Mouse (Mus musculus) urinary bladder, postnatal 10 days (tissue): Measurements from ENCODE around the gene Apol6.

Experiments used
- DNase-seq: peaks from one replicate; pipeline ENCODE4 v3.0.0; 2022; ENCODE audit warnings: low spot score

Apol6 gene

DNA sequence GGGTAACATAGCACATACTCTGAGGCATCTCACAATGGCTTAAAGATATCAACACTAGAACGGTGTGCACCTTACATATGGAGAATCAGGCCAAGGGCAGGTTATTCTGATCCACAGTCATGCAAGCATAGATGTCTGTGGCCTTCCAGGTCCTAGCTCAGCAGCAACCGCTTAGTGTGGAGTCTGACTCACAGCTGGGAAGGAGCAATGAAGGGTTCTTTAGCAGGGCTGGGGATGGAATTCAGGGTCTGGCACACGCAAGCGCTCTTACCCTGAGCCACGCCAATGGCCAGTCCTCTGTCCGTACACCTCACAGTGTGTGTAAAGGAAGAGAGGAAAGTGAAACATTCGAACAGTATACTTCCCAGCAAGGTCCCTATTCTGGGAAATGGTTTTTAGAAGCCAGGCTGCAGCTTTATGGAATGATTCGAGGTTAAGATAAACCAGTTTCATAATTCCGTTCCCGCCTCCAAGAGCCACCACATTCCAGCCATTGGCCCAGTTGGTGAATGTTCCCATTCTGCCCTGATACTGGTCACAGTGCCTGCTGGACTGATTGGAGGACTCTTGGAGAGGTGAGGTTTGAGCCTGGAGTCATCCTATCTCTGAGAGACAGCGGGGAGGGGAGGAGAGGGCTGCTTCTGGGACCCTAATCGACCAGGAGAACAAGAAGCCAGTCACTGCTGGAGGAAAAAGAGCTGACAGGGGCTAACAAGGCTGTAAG lies at the start of gene Apol6:
Apol6 (plus strand) TSS at position 133 of the 724 bp plus-strand sequence.
- DNase-seq = no peak

DNA sequence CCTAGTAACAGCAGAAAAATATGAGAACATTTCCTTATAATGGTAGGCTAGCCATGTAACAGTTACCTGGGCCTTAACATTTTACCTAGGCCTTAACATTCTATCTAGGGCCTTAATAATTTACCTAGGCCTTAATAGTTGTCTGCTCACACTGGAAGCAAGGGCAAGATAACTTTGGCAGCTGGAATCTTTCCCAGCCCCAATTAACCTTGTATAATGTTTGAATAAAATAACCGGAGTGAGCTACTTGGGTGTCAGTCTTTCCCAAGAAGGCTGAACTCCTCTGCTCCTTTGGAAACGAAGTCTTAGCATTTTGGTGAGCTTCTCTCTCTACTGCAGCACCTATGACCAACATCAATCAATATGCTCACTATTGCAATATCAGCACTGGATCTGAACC lies 46.5 kb upstream of the Apol6 start:
- no peak for DNase-seq

DNA sequence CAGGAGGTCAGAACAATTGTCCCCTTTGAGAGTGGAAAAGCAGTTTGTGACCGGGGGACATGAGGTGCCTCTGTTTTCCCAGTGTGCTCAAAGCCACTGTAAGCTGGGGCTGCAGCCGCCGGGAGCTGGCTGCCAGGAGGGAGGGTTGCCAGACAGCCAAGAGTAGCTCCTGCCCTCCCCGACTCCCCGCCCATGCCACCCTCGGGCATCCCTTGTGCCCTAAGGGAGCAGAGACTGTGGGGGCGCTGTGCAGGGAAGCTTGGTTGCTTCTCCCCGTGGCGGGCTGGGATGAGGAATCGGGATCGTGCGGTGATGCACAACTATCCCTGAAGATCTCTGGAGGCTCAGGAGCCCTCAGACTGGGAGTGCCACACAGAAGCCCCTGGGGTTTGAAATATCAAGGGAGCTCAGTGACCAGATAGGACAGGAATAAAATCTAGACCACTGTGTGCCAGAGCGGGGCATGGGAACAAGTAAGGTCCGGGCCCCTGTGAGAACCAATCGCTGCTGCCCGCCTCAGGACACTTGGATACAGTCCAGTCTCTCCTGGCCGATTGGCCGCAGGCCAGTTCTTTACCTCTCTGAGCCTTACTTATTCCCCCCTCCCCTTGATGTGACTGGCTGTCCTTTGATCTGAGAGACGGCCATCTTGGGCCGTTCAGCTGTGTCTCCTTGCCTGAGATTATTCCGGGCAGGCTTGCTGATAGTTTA lies 45.5 kb upstream of the Apol6 start:
- DNase-seq = no peak

DNA sequence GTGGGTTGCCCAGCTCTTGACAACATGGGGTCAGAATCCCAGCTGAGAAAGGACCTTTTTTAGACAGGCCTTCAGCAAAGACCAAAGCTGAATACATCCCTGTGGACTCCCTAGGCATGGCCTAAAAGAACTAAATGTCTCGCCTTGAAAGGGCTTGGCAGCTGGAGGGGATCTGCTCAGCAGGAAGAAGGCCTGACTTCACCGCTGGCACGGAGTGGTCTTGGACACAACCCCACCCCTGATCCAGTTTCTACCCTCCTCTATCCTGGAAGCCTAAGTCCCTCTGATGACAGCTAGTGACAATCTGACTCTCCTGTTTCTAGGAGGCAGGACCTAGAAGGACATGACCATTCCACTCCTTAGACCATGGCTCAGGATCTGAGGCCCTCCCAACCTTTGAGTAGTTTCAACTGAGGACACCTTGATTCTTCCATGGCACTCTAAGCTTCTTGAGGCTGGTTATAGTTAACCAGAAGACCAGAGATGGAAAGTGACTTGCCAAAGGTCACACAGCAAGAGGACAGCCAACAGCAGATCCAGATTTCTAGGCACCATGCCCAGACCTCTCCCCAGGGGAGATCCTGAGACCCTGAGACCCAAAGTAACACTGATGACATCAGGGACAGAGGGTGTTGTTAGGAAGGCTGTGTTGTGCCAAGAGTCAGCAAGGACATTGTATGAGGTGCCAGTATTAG lies 41.2 kb upstream of the Apol6 start:
- no peak for DNase-seq

DNA sequence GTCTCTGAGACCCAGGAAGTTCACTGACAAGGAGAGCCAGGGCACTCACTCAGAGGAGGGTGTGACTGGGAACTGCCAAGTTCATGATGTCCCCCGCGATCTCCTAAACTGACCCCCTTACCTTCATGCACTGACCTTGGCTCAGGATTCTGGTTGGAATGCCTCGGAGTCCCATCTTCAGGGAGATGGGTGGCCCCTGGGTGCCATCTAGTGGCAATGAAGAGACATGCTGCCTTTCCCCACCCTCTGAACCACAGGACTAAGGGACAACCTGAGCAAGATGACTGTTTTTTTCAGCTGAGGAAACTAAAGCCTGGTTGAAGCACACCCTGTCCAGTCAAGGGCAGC lies 40.7 kb upstream of the Apol6 start:
- no peak for DNase-seq

GRCm38 (mm10) chr15:77008851-77009250 lies 35.7 kb upstream of the Apol6 start:
- no peak for DNase-seq

- DNase-seq = no peak
These were observed 30.7 kb upstream of the Apol6 start for GRCm38 (mm10) chr15:77013753-77014241.

DNA sequence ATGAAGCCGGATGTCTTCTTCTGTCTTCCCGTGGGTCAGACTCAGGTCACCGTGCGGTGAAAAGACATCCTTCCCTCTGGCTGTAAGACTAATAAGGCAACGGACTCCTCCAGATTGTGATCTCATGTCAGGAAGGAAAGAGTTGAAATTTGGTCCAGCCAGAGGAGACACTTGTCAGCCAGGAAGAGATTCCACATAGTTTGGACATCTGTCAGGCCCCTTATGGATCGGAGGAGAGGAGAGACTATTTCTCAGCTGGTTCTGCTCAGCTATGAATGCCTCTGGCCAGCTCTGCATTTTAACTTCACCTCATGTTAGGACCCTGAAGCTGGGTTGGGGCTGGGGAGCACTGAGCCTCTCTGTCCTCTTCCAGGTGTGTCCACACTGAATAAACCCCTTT lies 30.1 kb upstream of the Apol6 start:
- DNase-seq = no peak

DNA sequence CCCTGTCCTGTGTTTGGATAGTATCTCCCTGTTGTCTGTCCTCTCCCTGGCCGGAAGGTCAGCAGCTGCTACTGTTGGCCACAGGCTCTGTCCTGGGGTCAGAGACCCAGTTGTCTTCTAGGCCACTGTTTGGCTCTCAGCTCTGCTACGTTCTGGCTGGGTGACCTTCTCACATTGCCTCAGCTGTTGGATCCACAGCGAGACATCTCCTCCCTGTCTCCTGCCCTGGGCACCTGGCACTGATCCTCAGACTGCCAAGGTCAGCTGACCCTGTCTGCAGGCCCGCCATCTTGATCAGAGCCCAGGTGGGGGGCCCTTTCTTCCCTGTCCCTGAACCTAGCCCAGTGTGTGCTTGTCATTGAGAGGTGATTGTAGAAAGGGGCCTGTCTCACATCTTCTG lies 29.5 kb upstream of the Apol6 start:
- no peak for DNase-seq

DNA sequence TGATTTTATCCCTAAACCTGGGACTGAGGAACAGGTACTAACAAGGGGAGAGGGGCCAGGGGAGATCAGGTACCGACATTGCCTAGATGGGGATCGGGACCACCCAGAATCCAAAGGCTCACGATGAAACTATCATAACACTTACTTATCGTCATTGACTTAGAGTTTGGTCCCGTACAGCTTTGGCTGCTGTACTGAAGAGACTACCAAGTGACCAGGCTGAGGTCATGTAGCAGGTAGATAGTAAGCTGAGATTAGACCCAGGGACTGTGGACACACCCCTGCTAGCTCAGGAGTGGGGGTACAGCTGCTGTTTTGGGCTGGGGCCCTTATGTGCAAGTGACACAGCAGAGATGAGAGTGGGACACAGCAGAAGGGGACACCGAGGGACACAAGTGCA lies 28.0 kb upstream of the Apol6 start:
- DNase-seq = no peak

DNA sequence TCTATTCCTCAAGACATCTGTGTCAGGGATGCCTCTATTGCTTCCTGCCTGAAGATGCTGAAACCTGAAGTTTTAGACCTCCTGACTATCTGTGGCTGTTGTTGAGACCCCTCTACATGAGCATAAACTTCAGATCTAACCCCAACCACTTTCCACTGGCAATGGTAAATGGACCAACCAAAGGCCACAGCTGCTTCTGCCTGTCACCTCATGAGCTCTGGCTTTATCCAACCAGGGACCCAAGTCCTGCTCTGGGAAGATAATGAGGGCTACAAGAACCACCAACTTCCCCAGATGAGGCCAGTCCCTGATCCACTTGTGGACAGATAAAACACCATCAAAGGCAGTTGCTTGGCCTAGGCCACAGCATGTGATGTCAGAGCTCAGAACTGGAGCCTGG lies 26.6 kb upstream of the Apol6 start:
- DNase-seq = no peak

DNA sequence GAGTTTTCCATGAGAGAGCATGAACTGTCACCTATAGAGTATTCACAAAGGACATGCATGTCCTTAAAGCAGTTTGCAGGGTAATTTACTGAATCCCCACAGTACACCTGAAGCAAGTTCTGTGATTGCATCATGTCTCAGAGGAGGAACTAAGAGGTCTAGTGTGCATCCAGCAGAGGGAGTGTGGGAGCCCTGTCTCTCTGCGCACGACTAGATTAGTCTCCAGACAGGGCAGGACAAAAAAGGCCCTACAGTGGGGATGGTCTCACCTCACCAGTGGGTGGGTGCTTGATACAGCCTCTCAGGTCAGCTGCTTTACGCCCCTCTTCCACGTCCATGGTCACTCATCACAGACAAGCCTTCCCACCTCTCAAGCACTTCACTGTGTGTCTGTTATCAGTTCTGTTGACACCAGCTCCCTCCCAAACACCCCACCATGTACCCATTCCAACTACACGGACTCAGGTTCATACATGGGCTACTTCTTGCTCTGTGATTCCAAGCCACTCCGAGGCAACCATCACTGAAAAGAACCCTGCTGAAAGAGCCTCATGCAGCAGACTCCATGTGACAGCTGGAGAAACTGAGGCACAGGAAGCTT lies 25.7 kb upstream of the Apol6 start:
- DNase-seq = no peak

- DNase-seq = no peak
These were observed 25.0 kb upstream of the Apol6 start for GRCm38 (mm10) chr15:77019533-77019932.

DNA sequence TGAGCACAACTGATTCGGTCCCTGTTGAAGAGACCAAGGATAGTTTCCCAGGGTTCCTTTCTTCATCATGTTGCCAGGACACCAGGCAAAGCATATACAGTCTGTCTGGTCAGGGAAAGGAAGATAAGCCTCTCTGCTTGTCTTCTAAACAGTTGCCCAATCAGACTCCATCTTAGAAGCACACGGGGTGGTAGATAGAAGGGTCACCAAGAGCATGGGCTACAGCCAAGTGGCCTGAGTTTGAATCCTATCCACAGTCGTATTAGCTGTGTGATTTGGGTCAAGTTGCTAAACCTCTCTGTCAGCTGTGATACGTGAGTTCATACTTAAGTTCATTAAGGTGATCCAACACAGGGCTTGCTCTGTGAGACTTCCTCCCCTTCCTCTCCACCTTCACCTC lies 24.4 kb upstream of the Apol6 start:
- no peak for DNase-seq

DNA sequence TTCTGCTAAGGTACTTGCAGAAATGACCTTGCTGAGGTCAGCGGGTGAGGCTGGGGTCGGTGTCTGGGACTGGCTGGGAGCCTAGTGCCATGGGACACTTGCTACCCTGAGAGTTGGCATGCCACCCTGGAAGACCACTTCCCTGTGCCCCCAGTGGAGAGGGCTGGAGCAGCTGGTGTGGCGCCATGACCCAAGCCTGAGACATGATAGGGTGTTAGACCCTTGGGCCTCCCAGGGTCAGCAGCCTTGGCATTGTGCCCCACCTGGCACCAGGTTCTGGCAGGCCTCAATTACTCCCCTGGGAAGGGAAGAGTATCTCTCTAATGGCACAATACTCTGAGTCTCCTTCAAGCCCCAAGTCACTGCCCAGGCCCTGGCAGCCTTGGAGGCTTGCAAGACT lies 23.5 kb upstream of the Apol6 start:
- no peak for DNase-seq

DNA sequence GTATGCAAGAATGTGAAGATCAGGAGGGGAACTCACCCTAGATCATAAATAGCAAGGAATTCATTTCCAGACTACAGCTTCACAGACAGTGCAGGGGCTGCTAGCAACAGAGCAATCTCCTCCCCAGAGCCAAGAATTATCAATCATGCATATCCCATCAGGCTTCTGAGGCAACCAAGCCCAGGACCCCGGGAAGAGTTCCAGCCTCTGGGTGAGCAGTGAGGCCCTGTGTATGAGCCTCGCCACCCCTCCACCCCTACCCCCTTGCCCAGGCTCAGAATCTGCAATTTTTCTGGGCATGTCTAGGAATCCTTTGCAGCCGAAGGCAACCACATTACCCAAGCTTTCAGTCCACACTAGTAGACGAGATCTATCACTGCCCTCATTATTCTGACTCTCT lies 22.7 kb upstream of the Apol6 start:
- DNase-seq = no peak

GRCm38 (mm10) chr15:77022401-77022957 lies 22.1 kb upstream of the Apol6 start:
- no peak for DNase-seq

GRCm38 (mm10) chr15:77025884-77026583 lies 18.5 kb upstream of the Apol6 start:
- no peak for DNase-seq

DNA sequence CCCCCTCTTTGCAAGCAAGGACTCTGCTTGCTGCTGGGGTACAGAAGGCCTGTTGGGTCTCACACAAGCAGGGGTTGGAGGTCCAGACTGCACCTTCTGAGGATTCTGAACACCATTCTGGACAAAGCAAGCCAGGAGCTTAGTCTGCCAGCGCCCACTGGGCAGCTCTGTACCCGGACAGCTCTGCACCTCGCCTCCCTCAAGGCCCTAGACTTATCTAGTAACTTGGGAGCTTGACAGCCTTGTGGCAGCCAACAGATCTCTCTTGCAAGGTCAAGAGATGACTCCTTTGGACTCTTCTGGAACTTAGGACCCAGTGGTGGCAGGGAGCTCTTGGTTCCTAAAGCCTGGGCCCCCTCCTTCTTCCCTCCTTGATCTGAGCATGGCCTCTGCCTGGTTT lies 17.4 kb upstream of the Apol6 start:
- no peak for DNase-seq

DNA sequence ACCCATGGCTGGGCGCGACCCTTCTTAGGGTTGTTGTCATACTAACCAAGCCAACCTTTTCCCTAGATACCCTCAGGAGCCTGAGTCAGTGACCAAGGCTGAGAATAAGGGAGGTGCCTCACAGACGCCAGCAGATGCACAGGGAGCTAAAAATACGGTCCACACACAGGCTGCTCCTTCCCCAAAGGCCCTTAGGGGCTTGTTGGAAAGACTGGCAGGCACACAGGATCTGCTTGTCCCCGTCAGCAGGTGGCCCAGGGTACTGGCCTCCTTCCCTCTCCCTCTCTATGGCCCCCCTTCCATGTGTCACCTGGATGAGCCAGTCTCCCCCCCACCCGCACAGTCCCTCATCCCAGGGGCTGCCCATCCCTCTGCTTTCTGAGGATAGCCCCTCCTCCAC lies 16.9 kb upstream of the Apol6 start:
- DNase-seq = no peak

GRCm38 (mm10) chr15:77029331-77029991 lies 15.1 kb upstream of the Apol6 start:
- DNase-seq = no peak
